Mouse (Mus musculus) hematopoietic stem cell, adult 5-6 weeks (primary cell): Measurements from ENCODE around the gene Il20rb. TPM values are rescaled to one million over a fixed set of nuclear protein-coding genes. Genes with fewer than 3 reads are reported as not detected.

Experiments used
- ATAC-seq, 2 experiments: fragments of 125-278 bp in 1 of 2; replicated peaks in 1 of 2; 2 replicates each; pipeline ENCODE4 v1.8.0; 2016 to 2017; ENCODE audit warnings: inconsistent platforms in 2 of 2, mild to moderate bottlenecking in 2 of 2, moderate number of reproducible peaks in 2 of 2, low read depth in 1 of 2, moderate TSS enrichment in 1 of 2; ENCODE audit not compliant: low FRiP score in 2 of 2, poor library complexity in 2 of 2, severe bottlenecking in 2 of 2, insufficient read depth in 1 of 2, low TSS enrichment in 1 of 2
- total RNA-seq: library from RNA; stranded (forward); fragments of 172-1452, 232-1000 nt; gene quantifications from 2 replicates; pipeline ENCODE4 v1.2.3, GENCODE M21; 2017

The Il20rb gene
- 0.88 and 1.2 TPM in 2 replicates for total RNA-seq

GRCm38 (mm10) chr9:100486431-100486830 lies at the start of gene Il20rb:
TSS of gene Il20rb (minus strand) at chr9:100486788.
- no peak for ATAC-seq

GRCm38 (mm10) chr9:100535618-100536262 lies 49.2 kb upstream of the Il20rb start:
- no peak for ATAC-seq

GRCm38 (mm10) chr9:100534686-100535085 lies 48.1 kb upstream of the Il20rb start:
- ATAC-seq, result no peak

- ATAC-seq, result no peak
Observed at GRCm38 (mm10) chr9:100532847-100533505, 46.4 kb upstream of the Il20rb start.

- no peak for ATAC-seq
Observed at GRCm38 (mm10) chr9:100531296-100531695, 44.7 kb upstream of the Il20rb start.

- ATAC-seq, result no peak
Observed at GRCm38 (mm10) chr9:100525225-100525624, 38.6 kb upstream of the Il20rb start.

GRCm38 (mm10) chr9:100522029-100522428 lies 35.4 kb upstream of the Il20rb start:
- no peak for ATAC-seq

- peak; percentile 32 to 45; a peak in 3 of 4 replicates for ATAC-seq
Observed at GRCm38 (mm10) chr9:100520586-100520985, 34.0 kb upstream of the Il20rb start.

GRCm38 (mm10) chr9:100520012-100520411 lies 33.4 kb upstream of the Il20rb start:
- ATAC-seq, result no peak

- no peak for ATAC-seq
Observed at GRCm38 (mm10) chr9:100507581-100507980, 21.0 kb upstream of the Il20rb start.

GRCm38 (mm10) chr9:100506652-100507051 lies 20.1 kb upstream of the Il20rb start:
- no peak for ATAC-seq

GRCm38 (mm10) chr9:100505498-100505897 lies 18.9 kb upstream of the Il20rb start:
- ATAC-seq, result no peak

GRCm38 (mm10) chr9:100493611-100494261 lies 7.1 kb upstream of the Il20rb start:
- no peak for ATAC-seq

- ATAC-seq, result no peak
Observed at GRCm38 (mm10) chr9:100491424-100491823, 4.8 kb upstream of the Il20rb start.

GRCm38 (mm10) chr9:100488969-100489368 lies 2.4 kb upstream of the Il20rb start:
- no peak; a peak in 1 of 4 replicates for ATAC-seq

- no peak for ATAC-seq
Observed at GRCm38 (mm10) chr9:100488056-100488713, 1.6 kb upstream of the Il20rb start.

GRCm38 (mm10) chr9:100483318-100483717 lies 3.3 kb downstream of the Il20rb start:
- no peak for ATAC-seq

GRCm38 (mm10) chr9:100481626-100482025 lies 5.0 kb downstream of the Il20rb start:
- no peak for ATAC-seq
